Mouse (Mus musculus) olfactory bulb, adult 2 months (tissue): ENCODE results near the gene Mif4gd. TPM values are rescaled to one million over a fixed set of nuclear protein-coding genes. Genes with fewer than 3 reads are reported as not detected.

ENCODE experiments used
- H3K27ac ChIP-seq: fragments of 200-500 bp; 2 replicates; pipeline ENCODE4 v1.5.1; 2012; ENCODE audit warnings: low read depth, low read length; ENCODE audit not compliant: insufficient read depth
- H3K4me1 ChIP-seq: fragments of 200-500 bp; 2 replicates; pipeline ENCODE4 v1.6.1; 2012; ENCODE audit warnings: low read length; ENCODE audit not compliant: control insufficient read depth, insufficient read depth
- H3K4me3 ChIP-seq: fragments of 200-500 bp; 2 replicates; pipeline ENCODE4 v1.5.1; 2012; ENCODE audit warnings: mild to moderate bottlenecking, low read depth, low read length, moderate library complexity; ENCODE audit not compliant: insufficient read depth
- CTCF ChIP-seq: fragments of 200-500 bp; IDR thresholded peaks from 2 replicates; pipeline ENCODE4 v1.5.1; 2012; ENCODE audit warnings: low read depth, mild to moderate bottlenecking, low read length, moderate library complexity; ENCODE audit not compliant: insufficient read depth
- POLR2A ChIP-seq: fragments of 200-500 bp; IDR thresholded peaks from 2 replicates; pipeline ENCODE4 v1.6.1; 2012; ENCODE audit warnings: mild to moderate bottlenecking, low read depth, low read length, moderate library complexity; ENCODE audit not compliant: insufficient read depth
- WGBS: fragments of 180-500 bp; shearing (Covaris S2); methylation state at CpG from one replicate; pipeline ENCODE4 v1.1.7; 2018; 5-methylcytosine and 5-hydroxymethylcytosine counted together
- polyA plus RNA-seq: library from polyadenylated mRNA; stranded (reverse); fragments of >200 nt; gene quantifications from 2 replicates; pipeline ENCODE4 v1.2.4, GENCODE M21; 2012; ENCODE audit warnings: low replicate concordance; ENCODE audit not compliant: missing spikeins, insufficient read depth, insufficient read length

Mif4gd gene
- polyA plus RNA-seq, 1 experiment, result not detected

GRCm38 (mm10) chr11:115635484-115635883 is 22.7 kb upstream of the Mif4gd start:
- peaks cover 5% of the 10 kb centered on the region; the same call in 1 of the 2 replicates for H3K4me1 ChIP-seq
- TF ChIP-seq POLR2A (no peak), CTCF (no peak)
- H3K4me3 ChIP-seq, result no peak overlapping the region
- no peak overlapping the region for H3K27ac ChIP-seq
- WGBS, result 79% methylated on average over 8 of the region's 8 CpGs

- Histone ChIP-seq H3K4me3 (no peak overlapping the region), H3K4me1 (peaks cover 5% of the 10 kb centered on the region; the same call in 1 of the 2 replicates), H3K27ac (no peak overlapping the region)
- TF ChIP-seq POLR2A, result no peak
- no peak for TF ChIP-seq CTCF
- WGBS, result 86% methylated on average over 8 of the region's 8 CpGs
Measured at GRCm38 (mm10) chr11:115635041-115635440, 22.3 kb upstream of the Mif4gd start.

GRCm38 (mm10) chr11:115634109-115634508 is 21.3 kb upstream of the Mif4gd start:
- Histone ChIP-seq H3K27ac (no peak overlapping the region), H3K4me3 (no peak overlapping the region), H3K4me1 (peaks cover under 1% of the 10 kb centered on the region; the same call in 1 of the 2 replicates)
- 72% methylated on average over 4 of the region's 4 CpGs for WGBS
- TF ChIP-seq POLR2A (no peak), CTCF (no peak)

GRCm38 (mm10) chr11:115632862-115633261 is 20.1 kb upstream of the Mif4gd start:
- 86% methylated on average over 10 of the region's 10 CpGs for WGBS
- Histone ChIP-seq H3K27ac (no peak overlapping the region), H3K4me1 (peaks cover 2% of the 10 kb centered on the region; the same call in 1 of the 2 replicates), H3K4me3 (no peak overlapping the region)
- TF ChIP-seq POLR2A (no peak), CTCF (no peak)

- Histone ChIP-seq H3K4me1 (peaks cover 2% of the 10 kb centered on the region; the same call in 1 of the 2 replicates), H3K27ac (no peak overlapping the region), H3K4me3 (no peak overlapping the region)
- TF ChIP-seq CTCF (no peak), POLR2A (no peak)
- WGBS, result 82% methylated on average over 7 of the region's 7 CpGs
Measured at GRCm38 (mm10) chr11:115632247-115632646, 19.5 kb upstream of the Mif4gd start.

- WGBS, result 18% methylated on average over 3 of the region's 3 CpGs
- Histone ChIP-seq H3K4me3 (no peak overlapping the region), H3K4me1 (peaks cover 2% of the 10 kb centered on the region; the same call in 1 of the 2 replicates), H3K27ac (no peak overlapping the region)
- no peak for TF ChIP-seq CTCF
- TF ChIP-seq POLR2A, result no peak
Measured at GRCm38 (mm10) chr11:115631505-115631890, 18.7 kb upstream of the Mif4gd start.

GRCm38 (mm10) chr11:115630532-115631504 is 18.0 kb upstream of the Mif4gd start:
- Histone ChIP-seq H3K4me1 (peaks cover 6% of the 10 kb centered on the region), H3K27ac (no peak overlapping the region), H3K4me3 (no peak overlapping the region)
- WGBS, result 49% methylated on average over 16 of the region's 16 CpGs
- no peak for TF ChIP-seq POLR2A

- no peak overlapping the region for H3K27ac ChIP-seq
- no peak overlapping the region for H3K4me3 ChIP-seq
- WGBS, result 87% methylated on average over 13 of the region's 13 CpGs
- TF ChIP-seq POLR2A (no peak), CTCF (no peak)
- H3K4me1 ChIP-seq, result peaks cover 7% of the 10 kb centered on the region
Measured at GRCm38 (mm10) chr11:115629734-115630531, 17.2 kb upstream of the Mif4gd start.

GRCm38 (mm10) chr11:115628465-115629101 is 15.8 kb upstream of the Mif4gd start:
- 0 out of 2 replicates have a peak overlapping the region, but pooled peaks have one; percentile 6 for H3K4me3 ChIP-seq
- 52% methylated on average over 13 of the region's 13 CpGs for WGBS
- no peak overlapping the region for H3K27ac ChIP-seq
- H3K4me1 ChIP-seq, result peaks cover 7% of the 10 kb centered on the region
- no peak for TF ChIP-seq CTCF
- no peak for TF ChIP-seq POLR2A
